Mouse (Mus musculus): ENCODE data around the gene Map3k5.
A peak's percentile ranks its signal among the peaks of the same experiment; 100 is the strongest.

Gene Map3k5

DNA sequence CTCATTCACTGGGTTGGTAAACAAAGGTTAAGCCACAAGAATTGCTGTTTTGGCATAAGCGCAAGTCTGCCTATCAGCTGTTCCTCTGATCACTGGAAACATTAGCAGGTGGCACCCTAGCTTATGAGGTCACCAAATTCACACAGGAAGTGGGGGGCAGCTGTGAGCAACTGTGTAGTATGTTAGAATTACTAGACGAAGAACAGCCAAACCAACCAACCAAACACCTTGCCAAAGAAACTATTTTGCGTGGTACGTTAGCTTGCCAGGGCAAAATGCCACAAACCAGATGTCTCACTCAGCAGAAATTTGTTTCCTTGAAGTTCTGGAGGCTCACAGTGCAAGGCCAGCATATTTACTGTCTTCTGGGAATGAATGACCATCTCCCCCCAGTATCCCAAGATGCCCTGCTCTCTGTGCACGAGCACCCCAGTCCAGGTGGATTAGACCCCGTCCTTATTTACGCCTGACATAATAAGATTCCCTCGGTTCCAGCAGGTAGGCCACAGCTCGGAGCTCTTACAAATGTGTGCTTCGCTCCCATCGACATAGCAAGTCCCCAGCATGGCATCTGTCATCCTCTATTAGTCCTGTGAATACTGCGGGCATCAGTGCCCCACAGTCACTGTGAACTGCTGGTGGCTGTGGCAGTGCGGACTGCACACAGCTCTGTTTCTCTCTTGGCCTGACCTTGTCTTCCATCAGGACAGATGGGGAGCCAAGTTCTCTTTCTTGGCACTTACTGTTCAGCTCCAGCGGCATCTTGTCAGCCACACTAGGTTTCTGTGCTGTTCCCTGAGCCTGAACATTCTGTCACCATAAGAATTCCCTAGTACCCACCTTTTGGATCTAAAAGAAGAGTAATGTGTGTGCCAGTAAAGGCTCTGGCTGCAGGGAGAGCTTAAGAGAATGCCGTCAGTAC is 185.5 kb downstream of the Map3k5 start:
- DNase-seq: no peak

DNA sequence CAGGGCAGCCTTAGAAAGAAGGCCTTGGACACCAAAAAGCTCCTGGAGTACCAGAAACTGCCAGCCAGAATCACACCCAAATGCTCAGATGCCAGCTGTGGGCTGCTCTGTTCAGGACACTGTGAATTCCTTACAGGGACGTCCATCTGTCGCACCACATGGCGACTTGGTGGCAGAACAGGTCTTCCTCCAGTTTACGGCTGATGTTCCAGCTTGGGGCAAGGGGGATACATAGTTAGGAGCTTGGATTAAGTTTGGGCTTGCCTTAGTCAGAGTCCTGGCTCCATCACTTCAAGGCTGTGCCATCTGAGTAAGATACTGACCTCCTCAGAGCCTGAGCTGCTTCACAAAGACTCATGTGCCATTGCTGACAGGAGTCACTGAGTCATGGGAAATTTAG is 187.7 kb downstream of the Map3k5 start:
- peak; percentile 27 to 41 for DNase-seq

DNA sequence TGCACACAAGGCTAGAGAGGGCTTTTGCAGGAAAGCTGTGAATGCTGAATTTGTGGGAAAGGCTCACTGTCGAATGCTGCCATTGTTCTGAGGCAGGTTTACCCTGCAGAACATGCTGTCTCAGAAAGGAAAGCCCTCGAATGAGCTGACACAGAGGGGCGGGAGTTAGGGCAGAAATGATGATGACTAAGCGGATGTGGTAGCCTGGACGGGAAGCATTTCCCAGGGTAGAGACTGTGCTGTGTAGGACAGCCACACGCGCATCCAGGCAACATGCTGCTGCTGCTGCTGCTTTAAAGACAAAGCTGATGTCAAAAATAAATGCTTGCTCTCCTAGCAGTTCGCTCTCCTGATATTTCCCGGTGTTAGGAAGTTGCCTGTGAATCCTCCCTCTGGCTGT is 189.1 kb downstream of the Map3k5 start:
- no peak for DNase-seq

DNA sequence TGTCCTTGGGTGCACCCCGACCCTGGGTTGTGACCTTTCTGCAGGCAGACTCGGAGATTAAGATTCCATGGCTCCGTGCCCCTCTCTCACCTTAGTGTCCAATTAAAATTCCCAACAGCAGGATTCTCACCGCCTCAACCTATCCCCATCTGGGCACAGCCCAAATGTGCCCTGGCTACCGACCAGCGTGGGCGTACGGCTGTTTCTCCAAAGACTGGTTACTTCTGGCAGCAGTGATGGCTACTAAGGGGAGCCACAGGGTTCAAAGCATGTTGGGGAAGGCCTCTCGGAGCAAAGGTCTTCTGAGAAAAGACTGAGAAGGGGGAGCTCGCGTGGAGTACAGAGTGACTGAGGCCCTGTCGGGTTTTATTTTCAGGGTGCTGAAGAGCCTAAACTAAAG is 190.3 kb downstream of the Map3k5 start:
- no peak for DNase-seq

DNA sequence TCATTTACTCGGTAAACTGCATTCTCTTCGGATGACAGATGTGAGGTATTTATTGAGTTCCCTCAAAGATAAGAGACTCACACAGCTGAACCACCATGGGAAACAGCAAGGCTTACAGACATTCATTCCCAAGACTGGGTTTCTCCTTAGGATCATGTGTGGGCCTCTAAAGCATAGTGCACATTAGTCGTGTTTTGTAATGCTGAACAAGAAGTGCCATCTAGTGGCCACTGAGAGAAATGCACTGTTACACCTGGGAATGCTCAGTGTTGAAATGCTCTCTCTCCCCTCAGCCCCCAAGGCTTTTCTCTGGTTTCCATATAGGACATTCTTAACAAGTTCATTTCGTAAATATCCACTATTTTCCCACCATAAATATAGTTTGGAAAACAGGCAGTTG is 191.0 kb downstream of the Map3k5 start:
- peak; percentile 57 to 78 for DNase-seq

DNA sequence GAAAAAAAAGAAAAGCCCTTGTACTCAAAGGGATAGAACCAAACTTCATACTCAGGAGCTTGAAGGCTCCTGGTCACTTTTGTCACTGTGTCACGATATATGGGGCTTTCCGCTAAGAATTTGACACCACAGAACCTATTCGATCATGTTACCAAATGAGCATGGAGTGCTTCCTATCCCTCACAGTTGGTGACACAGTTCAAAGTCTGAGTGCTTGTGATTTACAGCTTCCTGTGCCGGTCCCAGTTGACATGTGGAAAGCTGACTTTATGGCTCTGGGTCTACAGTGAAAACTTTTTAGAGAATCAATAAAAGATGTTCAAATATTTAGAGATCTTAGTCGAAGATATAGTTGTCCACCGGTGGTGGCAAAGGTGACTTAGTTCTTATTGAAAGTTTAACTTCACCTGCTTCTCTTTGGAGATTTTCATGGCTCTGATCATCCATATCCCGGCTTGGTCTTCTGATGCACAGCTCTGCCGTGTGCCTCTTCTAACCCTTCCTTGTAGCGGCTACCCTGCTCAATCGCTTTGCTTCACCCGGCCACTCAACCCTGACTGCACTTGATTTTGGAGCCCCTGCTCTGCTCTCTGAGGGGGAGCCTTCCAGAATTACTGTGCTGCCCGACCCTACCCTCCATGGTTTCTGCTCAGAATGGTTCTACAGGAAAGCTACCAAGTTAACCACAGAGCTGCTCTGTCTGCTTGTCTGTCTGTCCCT is 198.8 kb downstream of the Map3k5 start:
- no peak for DNase-seq

DNA sequence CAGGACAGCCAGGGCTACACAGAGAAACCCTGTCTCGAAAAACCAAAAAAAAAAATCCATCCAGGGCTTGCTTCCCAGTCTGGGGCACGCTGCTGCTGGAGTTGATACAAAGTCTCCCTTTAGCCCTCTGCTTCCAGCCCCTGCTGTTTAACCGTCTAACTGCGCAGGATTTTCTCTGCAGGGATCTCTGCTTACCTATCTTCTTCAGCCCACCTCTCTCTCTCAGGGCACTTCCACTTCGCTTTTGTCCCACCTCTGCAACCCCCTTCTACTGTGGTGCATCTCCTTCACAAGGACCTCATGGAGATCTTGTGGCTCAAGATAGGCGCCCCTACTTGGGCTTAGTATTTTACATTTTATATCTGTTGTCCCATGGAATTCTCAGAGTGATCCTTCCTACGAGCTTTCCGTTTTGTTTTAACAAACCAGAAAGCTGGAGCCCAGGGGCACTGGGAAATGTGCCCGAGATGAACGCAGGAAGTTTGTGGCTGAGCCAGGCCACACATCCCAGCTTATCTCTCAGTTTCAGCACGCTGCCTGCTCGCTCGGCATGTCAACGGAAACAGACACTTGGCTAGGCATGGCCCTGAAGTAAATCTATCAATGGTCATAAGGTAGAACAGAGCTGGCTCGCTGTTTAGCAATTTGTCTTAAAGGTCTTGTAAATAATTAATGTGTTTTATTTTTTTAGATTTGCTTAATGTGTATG is 201.2 kb downstream of the Map3k5 start:
- DNase-seq: no peak

DNA sequence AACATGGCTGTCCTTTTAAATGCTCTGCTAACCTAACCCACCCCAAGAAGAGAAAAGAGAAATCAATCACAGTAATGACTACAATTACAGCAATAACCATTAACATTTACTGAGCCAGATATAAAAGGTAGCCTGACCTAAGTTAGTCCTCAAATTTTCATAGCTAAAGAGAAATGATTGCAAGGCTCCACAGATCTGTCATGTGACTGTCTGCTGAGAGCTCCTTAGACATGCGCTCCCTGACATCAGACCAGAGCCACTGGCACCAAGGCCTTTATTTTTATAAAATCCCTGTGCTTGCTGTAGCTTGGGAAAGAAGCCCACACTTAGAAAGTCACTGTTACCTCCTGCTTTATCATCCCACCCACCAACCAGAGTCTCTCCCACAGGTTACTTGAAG is 202.2 kb downstream of the Map3k5 start:
- no peak for DNase-seq

DNA sequence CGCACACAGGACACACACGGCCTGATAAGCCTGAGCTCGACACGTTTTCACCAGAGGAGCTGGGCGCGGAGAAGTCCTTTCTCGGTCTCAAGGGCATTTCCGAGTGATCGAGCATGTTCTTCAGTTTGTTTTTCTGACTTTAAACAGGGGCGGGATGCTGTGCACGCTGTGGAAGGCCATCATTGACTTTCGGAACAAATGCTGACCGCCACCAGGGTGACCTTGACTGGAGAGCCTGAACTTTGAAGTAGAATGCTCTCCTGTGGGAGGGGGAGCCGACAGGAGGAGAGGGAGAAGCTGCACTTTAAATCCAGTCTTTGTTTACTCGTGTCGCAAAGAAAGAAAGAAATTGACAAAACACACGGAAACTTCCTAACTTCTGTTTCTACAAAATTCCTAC is 207.1 kb downstream of the Map3k5 start:
- DNase-seq: no peak

DNA sequence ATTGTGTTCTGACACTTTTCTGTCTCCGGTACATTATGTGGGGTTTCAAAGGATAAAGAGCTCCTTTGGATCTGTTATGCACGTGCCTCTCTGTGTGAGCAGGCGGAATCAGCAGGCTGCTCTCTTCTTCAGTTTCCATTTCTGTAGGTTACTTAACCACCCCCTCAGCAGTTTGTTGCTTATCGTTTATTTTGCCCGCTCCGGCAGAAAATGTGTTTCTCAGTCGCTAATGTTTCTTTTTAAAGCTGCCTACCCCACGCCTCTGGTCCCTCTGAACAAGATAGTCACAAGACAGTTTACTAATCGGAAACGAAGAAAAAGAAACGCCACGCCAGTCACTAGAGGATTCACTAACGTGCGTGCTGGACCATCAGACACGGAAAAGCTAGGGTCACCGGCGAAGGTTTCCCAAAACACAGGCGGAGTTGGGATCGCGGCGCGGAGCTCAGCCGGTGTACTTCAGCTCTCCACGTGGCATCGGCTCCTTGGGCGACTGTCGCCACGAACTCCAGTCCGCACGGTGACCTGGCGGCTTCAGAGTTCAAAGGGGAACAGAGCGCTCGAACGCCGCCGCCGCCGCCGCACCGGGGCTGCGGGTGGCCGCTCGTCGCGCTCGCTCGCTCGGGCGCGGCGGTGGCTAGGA is 214.0 kb downstream of the Map3k5 start, which contains the start of gene Map7:
Gene Map7 (plus strand): TSS at position 342 of the 643 bp plus-strand sequence.
- DNase-seq: peak in 1 of 2 experiments; percentile 12

DNA sequence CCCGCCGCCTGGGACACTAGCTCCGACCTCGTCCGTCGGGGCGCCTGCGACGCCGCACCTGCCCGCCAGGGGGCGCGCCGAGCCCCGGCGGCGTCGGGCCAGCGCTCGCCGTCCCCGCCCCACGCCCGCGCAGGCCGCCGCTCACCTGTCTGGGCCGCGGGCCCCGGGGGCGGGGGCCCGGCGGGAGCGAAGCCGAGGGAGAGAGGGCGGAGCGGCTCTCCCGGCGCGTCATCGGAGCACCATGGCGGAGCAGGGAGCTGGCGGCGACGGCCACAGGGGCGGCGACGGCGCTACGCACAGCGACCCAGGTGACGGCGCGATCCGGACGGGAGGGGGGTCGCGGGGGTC is 214.5 kb downstream of the Map3k5 start:
- peak; percentile 63 to 76 for DNase-seq

DNA sequence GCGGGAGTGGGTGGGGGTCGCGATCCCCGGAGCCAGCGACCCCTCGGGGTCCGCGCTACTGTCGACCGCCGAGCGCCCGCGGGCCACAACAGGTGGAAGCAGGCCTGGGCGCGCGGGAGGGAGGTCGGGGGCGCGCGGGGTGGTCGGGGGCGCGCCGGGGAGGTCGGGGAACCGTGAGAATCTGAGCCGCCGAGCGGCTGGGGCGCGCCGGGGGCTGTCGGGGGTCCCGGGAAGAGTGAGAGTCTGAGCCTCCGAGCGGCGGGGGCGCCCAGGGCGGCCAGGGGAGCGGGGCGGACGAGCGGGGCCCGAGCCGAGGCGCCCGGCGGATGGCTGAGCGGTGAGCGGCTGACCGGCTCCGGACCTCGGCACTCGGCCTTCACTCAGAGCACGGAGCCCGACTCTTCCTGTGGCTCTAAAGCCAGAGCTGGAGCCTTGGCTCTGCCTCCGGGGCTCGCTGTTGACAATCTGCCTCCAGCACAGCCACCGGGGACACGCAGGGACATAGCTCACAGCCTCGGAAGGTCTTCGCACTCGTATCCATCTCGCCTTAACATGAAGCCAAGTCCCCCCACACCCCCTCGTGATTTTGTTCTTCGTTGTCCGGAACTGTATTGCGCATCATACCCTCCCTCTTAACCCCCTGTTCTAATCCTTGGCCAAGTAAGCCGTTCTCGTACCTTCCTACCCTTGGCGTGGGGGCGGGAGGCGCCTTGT is 215.0 kb downstream of the Map3k5 start:
- DNase-seq: peak; percentile 69 to 71

DNA sequence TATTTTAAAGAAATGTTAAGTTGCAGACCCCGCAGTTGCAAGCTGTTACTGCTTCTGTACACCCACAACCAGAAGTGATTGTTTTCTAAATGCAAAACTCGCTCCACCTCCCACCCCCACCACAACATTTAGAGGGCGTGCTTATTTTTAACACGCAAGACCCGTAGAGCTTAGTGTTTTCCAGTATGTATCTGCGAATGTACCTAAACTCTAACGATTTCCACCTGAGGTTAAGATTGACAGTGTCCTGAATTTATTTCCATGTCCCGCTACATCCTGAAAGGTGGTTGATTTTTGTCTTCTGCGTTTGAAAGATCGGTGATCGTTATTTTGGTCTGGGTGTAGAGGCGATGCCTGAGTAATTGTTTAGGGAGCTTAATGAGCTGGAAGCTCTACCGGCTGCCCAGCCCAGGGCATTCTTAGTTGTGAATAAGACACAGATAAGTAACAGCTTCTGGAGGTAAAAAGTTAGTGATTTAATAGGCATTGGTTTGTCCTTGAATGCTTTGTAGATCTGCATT is 215.6 kb downstream of the Map3k5 start:
- no peak for DNase-seq

DNA sequence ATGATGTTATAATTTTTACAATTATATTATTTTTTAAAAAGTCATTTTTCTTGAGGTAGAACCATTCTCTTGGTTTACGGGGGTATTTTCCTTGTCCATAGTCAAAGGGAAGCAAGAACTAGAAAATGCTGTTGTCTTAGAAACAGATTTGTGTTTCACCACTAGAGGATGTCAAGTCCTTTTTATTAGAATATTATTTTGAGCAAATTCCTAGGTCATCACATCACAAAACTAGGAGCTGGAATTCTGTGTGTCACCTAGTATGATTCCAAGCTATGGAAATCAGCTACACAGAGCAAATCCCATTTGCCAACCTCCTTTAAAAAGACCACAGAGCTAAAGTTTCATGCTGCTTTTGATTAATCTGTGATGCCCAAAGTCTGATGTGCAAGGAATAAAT is 217.9 kb downstream of the Map3k5 start:
- DNase-seq: no peak

DNA sequence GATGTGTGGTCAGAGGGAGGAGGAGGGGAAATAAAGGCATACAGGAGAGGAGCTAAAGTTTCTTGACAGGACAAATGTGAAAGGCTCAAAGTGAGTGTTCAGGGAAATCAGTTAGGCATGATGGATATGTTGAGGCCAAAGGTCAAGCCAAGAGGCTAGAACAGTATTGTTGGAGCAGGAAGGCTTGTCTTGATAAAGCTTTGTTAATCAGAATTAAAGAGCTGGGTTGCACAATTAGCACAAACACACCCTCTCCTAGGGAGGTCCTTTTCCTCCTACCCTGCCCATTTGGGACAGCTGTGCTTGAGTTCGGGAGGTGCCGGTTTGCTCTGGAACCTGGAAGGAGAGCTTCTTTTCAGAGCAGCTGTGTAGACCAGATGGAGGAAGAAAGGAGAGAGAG is 219.2 kb downstream of the Map3k5 start:
- DNase-seq: no peak

DNA sequence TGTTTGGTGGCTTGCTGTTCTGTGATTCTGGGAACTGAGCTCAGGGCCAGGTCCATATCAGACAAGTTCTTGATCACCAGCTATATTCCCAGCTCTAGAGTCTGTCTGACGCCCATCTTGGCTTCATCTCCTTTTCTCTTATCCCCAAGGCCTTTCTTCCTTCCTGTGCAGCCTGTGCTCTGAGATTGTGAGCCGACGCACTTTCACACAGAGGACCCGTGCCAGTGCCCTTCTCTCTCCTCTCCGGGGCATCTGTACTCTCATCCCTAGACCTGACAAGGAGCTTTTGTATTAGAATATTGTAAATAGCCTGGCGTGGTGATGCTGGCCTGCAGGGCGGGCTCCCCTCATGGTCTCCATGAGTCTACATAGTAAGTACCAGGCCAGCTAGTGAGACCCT is 221.1 kb downstream of the Map3k5 start:
- DNase-seq: peak in 1 of 2 experiments; percentile 21

DNA sequence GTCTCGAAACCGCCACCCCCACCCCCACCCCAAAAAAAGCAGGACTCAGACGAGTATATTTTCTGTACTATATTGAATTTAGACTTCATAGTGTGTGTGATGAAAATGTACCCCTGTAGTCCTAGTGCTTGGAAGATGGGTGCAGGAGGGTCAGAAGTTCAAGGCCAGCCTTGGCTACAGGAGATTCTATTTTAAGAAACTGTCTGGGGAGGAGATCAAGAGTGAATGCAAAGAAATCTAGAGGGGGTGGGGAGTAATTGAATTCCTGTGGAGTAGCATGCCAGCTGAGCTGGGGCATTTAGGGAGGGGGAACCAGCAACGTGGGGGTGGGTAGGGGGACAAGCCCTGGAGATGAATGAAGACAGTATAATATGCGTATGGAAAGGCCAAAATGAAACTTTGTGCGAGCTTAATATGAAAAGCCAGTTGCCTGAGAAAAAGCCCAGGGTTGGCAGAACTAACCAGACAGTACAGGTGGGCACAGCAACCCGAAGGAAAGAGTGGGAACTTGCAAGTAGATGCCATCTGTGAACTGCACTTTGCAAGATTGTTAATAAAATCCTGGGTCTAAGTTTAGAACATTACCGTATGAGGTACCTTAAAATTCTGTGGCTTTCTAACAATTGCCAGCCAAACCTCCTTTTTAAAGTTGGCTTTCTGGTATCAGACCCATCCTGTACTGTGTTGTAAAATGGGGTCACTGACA is 222.9 kb downstream of the Map3k5 start:
- DNase-seq: no peak

DNA sequence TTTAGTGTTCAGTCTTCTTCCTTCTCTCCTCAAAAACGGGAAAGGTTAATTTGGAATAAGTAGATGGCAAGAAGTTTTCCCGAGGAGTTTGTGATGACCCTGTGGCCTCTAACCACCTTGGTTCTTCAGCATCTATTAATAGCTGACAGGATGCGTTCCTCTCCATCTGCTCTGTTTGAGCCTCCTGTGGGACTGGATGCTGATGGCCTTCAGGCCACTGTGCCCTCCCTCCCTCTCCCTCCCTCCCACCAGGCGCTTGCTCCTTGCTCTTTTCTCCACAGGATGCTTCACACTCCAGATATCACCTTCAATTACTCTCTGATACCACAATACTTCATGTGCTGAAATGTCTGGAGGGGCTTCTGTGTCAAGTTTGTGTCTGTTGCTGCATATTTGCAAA is 224.5 kb downstream of the Map3k5 start:
- DNase-seq: peak in 1 of 2 experiments; percentile 24

DNA sequence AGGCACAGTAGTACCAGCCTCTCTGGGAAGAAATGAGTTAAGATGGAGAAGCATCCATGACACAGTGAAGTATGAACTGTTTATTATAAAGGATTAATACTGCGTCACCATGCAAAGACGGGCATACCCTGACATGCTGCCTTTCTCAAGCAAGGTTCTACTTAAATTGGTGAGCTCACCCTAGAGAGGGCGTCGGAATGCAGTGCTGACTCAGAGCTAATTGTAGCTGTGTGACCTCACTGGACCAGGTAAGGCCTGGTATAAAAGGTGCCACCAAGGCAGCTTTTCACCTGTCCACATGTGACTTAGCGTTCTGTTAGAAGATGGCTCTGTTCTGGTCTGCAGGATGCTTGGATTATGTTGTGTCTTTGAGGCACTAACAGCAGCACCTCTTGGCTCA is 225.0 kb downstream of the Map3k5 start:
- no peak for DNase-seq

DNA sequence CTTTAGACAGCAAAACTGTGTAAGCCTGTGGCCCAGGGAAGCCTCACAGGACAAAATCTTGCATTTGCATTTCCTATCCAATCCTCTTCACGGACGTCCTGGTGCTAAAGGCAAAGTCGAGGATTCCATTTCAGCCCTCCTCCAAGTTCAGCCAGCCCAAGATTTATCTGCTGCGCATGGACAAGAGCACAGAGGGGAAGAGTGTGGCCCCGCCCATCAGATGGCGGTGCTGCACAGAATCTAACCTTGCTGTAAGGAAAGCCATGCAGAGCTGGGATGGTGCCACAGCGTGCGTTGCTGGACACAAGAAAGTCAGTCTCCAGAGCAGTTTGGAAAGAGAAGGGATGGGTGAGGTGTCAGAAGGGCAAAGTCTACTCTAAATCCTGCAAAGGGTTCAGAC is 226.6 kb downstream of the Map3k5 start:
- DNase-seq: no peak

DNA sequence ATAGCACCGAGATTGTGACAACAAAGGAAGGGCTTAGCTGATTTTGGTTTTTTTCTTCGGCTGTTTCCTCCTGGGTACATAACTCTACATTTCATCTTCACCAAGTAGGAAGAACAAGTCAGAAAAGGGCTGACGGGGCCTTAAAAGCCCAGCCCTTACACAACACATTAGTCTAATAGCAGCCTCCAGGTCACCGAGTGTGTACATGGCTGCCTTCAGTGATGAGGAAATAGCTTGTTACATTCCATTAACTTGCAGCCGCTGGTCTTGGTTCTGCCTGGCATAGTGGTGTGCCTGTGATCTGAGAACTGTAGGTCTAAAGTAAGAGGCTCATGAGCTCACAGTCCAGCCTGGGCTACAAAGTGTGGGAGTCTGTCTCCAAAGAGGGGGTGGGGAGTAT is 230.5 kb downstream of the Map3k5 start:
- DNase-seq: no peak
